Mouse (Mus musculus) forelimb bud, embryonic 11.5 days (tissue): Measurements from ENCODE around the gene Lsm14b.
A peak's percentile ranks its signal among the peaks of the same experiment; 100 is the strongest.

Experiments
- DNase-seq: peaks from one replicate; pipeline ENCODE4 v3.0.0-alpha.2; 2012; ENCODE audit warnings: low read depth, low spot score

Lsm14b gene

DNA sequence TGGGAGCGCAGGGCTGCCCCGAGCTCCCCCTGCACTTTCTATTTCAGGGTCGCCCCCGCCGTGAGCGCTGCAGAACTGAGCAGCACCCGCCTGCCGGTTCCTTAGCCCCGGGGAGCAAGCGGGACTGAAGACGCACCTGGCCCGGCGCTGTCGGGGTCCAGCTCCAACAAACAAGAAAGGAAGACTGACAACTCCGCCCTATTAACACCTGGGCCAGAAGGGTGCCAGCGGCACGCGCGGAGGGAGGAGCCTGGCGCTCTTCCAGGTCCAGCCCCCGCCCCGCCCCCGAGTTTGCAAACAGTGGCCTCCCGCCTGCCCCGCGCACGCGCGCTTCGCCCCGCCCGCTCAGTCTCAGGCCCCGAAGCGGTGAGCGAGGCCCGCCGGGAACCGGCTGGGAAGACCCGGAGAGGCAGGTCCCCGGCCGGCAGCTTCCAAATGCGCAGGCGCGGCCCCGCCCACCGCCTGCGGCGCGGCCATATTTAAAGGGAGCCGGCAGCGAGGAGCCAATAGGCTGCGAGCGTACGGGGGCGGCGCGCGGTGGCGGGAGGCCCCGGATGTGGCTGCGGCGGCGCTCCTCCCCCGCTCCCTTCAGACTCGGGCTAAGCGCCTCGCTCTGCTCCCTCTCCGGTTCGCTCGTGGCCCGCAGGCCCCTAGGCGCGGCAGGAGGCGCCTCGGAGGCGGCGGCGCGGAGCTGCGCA, at the start of gene Lsm14b:
TSS of gene Lsm14b (plus strand) at position 587 of the 698 bp plus-strand sequence.
- peak; percentile 96 for DNase-seq

DNA sequence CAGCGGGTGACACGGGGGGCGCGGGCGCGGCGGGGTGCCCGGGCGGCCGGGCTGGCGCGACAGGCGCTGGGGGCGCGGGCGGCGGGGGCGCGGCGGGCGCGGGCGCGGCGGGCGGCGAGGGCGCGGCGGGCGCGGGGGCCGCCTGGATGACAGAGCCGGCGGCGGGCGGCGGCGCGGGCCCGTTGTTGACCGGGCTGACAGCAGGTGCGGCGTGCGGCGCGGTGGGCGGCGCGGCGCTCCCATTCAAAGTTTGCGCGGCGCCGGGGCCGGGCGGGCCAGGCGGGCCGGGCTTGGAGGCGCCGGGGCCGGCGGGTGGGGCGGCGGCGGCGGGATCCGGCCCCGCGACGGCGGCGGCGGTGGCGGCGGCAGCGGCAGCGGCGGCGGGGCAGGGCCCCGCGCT, 48.9 kb upstream of the Lsm14b start:
- no peak for DNase-seq

GRCm38 (mm10) chr2:179976295-179976627, 48.5 kb upstream of the Lsm14b start:
- no peak for DNase-seq

GRCm38 (mm10) chr2:179976628-179977343, 48.0 kb upstream of the Lsm14b start, which contains the start of gene Taf4:
Taf4 (minus strand) TSS chr2:179976646.
- peak; percentile 79 for DNase-seq

DNA sequence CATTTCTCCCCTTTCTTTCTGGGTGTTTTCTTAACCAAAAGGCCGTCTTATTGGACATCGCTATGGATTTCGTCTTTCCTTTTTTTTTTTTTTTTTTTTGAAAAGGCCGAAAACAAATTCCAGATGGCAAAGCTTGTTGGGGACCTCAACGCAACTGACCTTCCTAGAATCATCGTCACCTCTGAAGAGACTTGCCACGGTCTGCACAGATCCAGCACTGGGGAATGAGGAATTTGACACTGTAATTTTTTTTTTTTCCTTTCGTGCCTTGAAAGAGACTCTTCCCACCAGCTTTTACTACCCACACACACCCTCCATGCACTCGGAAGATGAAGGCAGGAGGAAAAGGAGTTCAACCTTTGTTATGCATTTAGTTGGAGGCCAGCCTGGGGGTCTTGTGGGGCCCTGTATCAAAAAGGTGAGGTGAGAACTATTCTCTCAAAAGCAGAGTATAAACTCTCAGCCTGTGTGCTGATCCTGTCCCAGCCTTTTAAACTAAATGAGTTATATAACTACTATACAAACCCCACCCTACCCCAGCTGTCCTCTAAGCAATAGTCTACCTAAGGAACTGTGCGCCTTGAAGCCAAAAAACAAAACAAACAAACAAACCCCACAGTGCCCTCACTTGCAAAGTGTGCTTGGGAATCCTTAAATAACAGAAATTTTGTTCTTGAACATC, 47.3 kb upstream of the Lsm14b start:
- DNase-seq: peak; percentile 45

- DNase-seq: no peak
These were observed 46.5 kb upstream of the Lsm14b start for GRCm38 (mm10) chr2:179978250-179978649.

DNA sequence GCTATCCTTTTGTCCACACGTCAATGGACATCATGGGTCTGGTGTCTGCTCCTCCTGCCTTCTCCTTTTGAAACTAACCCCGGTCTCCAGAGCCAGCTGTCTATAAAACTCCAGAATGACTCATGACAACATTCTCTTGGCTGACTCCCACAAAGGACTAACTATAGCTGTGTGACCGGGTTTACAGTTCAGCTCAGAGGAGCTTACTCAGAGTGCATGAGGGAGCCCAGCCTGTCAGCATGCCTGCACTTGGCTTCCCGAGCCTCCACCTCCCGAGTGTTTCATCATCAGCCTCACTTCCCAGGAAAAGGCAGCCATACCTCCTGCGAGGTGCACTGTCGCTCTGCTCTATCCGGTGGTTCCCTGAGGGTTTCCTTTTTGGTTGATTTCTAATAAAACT, 45.0 kb upstream of the Lsm14b start:
- no peak for DNase-seq

- no peak for DNase-seq
These were observed 44.2 kb upstream of the Lsm14b start for GRCm38 (mm10) chr2:179980616-179981015.

- DNase-seq: no peak
These were observed 42.1 kb upstream of the Lsm14b start for GRCm38 (mm10) chr2:179982715-179983114.

- DNase-seq: no peak
These were observed 40.0 kb upstream of the Lsm14b start for GRCm38 (mm10) chr2:179984830-179985229.

- no peak for DNase-seq
These were observed 39.1 kb upstream of the Lsm14b start for GRCm38 (mm10) chr2:179985695-179986094.

- DNase-seq: no peak
These were observed 38.3 kb upstream of the Lsm14b start for GRCm38 (mm10) chr2:179986437-179987022.

DNA sequence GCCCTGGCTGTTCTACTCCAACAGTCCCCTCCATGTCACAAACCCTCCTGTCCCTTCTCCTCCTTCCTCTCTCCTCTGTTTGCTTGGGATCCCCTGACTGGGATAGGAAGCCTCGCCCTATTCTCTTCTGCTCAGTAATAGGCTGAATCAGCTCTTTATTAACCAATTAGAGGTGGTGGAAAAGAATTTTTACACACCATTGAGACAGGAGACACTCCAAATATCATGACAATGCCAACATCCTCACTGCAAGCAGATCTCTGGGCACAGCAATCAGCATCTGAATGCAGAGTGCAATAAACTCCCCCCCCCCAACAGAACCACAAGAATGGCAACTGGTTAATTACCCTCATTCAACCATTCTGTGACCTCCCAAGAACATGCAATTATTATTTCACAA, 35.7 kb upstream of the Lsm14b start:
- no peak for DNase-seq

DNA sequence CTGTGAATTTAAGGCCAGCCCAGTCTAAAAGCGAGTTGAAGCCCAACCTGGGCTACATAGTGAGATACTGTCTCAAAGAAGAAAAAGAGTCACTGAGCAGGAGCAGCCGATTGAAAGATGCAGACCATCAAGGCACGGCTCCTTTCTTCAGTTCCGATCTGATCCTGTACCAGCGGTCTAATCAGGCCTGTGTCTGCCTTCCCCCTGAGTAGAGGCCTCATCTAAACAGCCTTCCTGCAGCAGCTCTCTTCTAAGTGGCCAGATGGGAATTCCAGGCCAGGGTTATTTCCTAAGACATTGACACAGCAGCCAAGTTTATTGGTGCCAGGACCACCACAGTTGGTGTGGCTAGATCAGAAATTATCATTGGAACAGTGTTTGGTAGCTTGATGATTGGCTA, 31.7 kb upstream of the Lsm14b start:
- no peak for DNase-seq

GRCm38 (mm10) chr2:179998431-179998830, 26.4 kb upstream of the Lsm14b start:
- DNase-seq: no peak

GRCm38 (mm10) chr2:180001635-180002034, 23.2 kb upstream of the Lsm14b start:
- DNase-seq: no peak

DNA sequence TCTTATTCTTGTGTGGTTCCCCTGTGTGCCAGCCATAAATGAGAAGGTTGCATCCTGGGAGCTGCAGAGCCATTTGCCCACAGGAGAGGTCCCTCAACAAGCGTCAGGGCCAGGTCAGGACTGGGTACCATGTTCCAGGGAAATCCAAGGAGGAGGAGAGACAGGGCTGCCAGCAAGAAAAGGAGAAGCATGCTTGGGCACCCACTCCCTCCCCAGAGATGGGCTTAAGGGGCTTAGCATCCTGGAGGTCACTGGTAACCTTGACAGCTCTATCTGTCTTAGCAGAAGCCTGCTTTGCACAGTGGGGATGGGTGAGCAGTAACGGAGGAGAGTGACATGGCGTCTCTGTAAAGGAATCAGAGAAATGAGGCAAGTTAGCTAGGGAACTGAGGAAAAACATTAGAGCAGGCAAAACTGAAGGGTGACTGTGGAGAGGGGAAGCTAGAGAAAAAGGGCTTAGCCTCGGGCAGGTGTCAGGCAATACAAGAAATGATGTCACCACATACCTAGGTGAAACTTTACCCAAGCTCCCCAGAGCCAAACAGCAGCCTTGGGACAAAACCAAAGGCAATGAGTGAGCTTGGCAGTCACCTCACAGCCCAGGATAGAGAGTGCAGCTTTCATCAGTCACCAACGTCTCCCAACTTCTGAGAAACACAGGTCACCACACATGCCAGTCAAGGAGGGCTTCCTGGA, 19.0 kb upstream of the Lsm14b start:
- DNase-seq: no peak

DNA sequence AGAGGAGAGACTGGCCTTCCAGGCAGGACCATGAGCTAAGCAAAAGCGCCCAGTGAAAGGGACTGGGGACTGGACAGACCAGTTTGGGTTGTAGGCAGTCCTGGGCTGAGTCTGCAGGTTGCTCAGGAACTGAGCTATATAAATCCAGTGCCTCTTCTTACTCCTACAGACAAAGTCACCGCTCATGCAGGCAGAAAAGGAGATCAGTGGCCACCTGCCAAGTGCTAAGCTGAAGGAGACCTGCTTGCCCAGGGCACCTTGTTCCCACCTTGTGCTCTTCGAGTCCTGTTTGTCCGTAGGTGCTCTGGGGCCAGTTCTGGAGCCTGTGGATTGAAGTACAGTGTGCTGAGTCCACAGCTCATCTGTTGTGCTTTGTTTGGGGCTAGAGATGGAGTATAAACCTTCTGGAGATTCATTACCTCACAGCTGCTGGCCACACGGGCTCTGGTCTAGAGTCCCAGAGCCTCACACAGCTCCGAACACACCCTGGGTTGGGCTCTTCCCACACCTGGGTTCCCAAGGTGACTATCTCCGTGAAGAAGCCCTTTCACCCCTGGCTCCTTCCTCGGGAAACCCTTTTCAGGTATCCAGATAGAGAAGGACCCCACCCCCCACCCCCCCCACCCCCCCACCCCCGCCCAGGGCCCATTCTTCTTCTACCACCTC, 18.3 kb upstream of the Lsm14b start:
- no peak for DNase-seq

DNA sequence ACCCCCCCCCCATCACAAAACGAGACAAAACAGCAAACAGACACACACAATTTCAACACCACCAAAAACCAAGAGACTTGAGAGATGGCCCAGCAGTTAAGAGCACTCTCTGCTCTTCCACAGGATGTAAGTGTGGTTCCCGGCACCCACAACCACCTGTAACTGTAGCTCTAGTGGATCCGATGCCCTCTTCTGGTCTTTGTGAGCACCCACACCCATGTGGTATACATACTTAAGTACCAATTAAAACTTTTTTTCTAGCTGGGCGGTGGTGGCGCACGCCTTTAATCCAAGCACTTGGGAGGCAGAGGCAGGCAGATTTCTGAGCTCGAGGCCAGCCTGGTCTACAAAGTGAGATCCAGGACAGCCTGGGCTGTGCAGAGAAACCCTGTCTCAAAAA, 14.1 kb upstream of the Lsm14b start:
- no peak for DNase-seq

DNA sequence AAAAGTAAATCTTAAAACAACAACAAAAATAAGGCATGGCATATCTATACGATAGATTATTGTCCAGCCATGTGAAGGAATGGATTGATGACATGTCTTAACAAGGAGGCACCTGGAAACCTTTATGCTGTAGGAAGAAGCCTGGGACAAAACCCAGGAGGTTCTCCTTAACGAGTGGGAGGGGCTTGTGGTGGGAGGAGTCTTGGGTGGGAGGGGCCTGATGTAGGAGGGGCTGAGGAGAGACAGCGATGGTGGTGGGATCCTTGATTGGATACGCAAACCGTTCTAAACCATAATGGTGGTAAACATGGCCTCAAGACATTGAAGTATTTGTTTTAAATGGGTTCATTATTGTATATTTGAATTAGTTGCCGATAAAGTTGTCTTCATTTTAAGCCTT, 13.4 kb upstream of the Lsm14b start:
- DNase-seq: no peak

- DNase-seq: no peak
These were observed 11.1 kb upstream of the Lsm14b start for GRCm38 (mm10) chr2:180013686-180014085.
